Mouse (Mus musculus): ENCODE data around the gene Rxra. TPM values are rescaled to one million over a fixed set of nuclear protein-coding genes. Genes with fewer than 3 reads are reported as not detected.

Rxra gene
- total RNA-seq, 2 experiments from 2014 or later: 25.1 to 27.9 TPM

- DNase-seq: no peak
These were observed 26.8 kb downstream of the Rxra start for GRCm38 (mm10) chr2:27702904-27703666.

GRCm38 (mm10) chr2:27703852-27704640 lies 27.8 kb downstream of the Rxra start:
- no peak for DNase-seq

- no peak for DNase-seq
These were observed 28.4 kb downstream of the Rxra start for GRCm38 (mm10) chr2:27704641-27705040.

- DNase-seq: no peak
These were observed 34.7 kb downstream of the Rxra start for GRCm38 (mm10) chr2:27710871-27711382.

GRCm38 (mm10) chr2:27712626-27713025 lies 36.4 kb downstream of the Rxra start:
- DNase-seq: no peak

GRCm38 (mm10) chr2:27713378-27713777 lies 37.1 kb downstream of the Rxra start:
- no peak for DNase-seq

- no peak for DNase-seq
These were observed 37.9 kb downstream of the Rxra start for GRCm38 (mm10) chr2:27714131-27714530.

GRCm38 (mm10) chr2:27715221-27715620 lies 39.0 kb downstream of the Rxra start:
- DNase-seq: no peak

- no peak for DNase-seq
These were observed 40.1 kb downstream of the Rxra start for GRCm38 (mm10) chr2:27716339-27716738.

GRCm38 (mm10) chr2:27718191-27718590 lies 42.0 kb downstream of the Rxra start:
- DNase-seq: no peak

- DNase-seq: no peak
These were observed 43.4 kb downstream of the Rxra start for GRCm38 (mm10) chr2:27719601-27720000.

- no peak for DNase-seq
These were observed 45.4 kb downstream of the Rxra start for GRCm38 (mm10) chr2:27721611-27722010.

- DNase-seq: no peak
These were observed 48.6 kb downstream of the Rxra start for GRCm38 (mm10) chr2:27724729-27725316.

GRCm38 (mm10) chr2:27727994-27728854 lies 52.0 kb downstream of the Rxra start:
- DNase-seq: no peak

GRCm38 (mm10) chr2:27729009-27729408 lies 52.8 kb downstream of the Rxra start:
- DNase-seq: no peak

GRCm38 (mm10) chr2:27730002-27730905 lies 54.0 kb downstream of the Rxra start:
- no peak for DNase-seq

GRCm38 (mm10) chr2:27733021-27733420 lies 56.8 kb downstream of the Rxra start:
- no peak for DNase-seq

- no peak for DNase-seq
These were observed 58.1 kb downstream of the Rxra start for GRCm38 (mm10) chr2:27734328-27734727.

GRCm38 (mm10) chr2:27734800-27735199 lies 58.6 kb downstream of the Rxra start:
- no peak for DNase-seq

- DNase-seq: no peak
These were observed 60.6 kb downstream of the Rxra start for GRCm38 (mm10) chr2:27736802-27737201.

GRCm38 (mm10) chr2:27738396-27738795 lies 62.2 kb downstream of the Rxra start:
- no peak for DNase-seq

All from layer of hippocampus, postnatal 36 days (tissue).